Mouse (Mus musculus): ENCODE results near the gene Capsl. TPM values are rescaled to one million over a fixed set of nuclear protein-coding genes. Genes with fewer than 3 reads are reported as not detected.

The Capsl gene
- polyA plus RNA-seq, 1 experiment from 2014 or later = 6.0 TPM

Other genes with a start within 250 kb of the Capsl start
- not detected in 2 replicates for gene Ugt3a1, start 159.1 kb upstream of the Capsl start, polyA plus RNA-seq (2014; fragmentation: Nextera tagmentation; extraction: Ambion mirVana)
- not detected in 2 replicates for gene Ugt3a2, start 100.5 kb upstream of the Capsl start, polyA plus RNA-seq (2014; fragmentation: Nextera tagmentation; extraction: Ambion mirVana)
- gene Il7r, start 94.1 kb downstream of the Capsl start, polyA plus RNA-seq (2014; fragmentation: Nextera tagmentation; extraction: Ambion mirVana) = 0.54 and 0.98 TPM in 2 replicates

All from intestine, embryonic 14.5 days (tissue).